Mouse (Mus musculus) midbrain, embryonic 16.5 days (tissue): ENCODE results near the gene Olfr214. TPM values are rescaled to one million over a fixed set of nuclear protein-coding genes. Genes with fewer than 3 reads are reported as not detected.
"Not testable (repeated sequence)": the region's sequence is repeated elsewhere in the genome, so short reads cannot be mapped to it uniquely, and the experiment has no call there.

Experiments
- ATAC-seq: fragments of 200-750 bp; cut with Nextera tagmentation; 2 replicates; pipeline ENCODE4 v1.8.0; 2017; ENCODE audit warnings: moderate TSS enrichment
- H3K27ac ChIP-seq: fragments of 300-500 bp; sonication (generic); 2 replicates; pipeline ENCODE4 v1.5.1; 2014; ENCODE audit warnings: mild to moderate bottlenecking, low read length, mixed read lengths
- H3K27me3 ChIP-seq: fragments of 300-500 bp; sonication (generic); 2 replicates; pipeline ENCODE4 v1.6.1; 2014; ENCODE audit warnings: low read depth, low read length, mixed read lengths; ENCODE audit not compliant: control insufficient read depth, insufficient read depth
- H3K36me3 ChIP-seq: fragments of 300-500 bp; sonication (generic); 2 replicates; pipeline ENCODE4 v1.6.1; 2014; ENCODE audit warnings: mild to moderate bottlenecking, low read length, moderate library complexity, mixed read lengths; ENCODE audit not compliant: control insufficient read depth, insufficient read depth
- H3K4me1 ChIP-seq: fragments of 300-500 bp; sonication (generic); 2 replicates; pipeline ENCODE4 v1.6.1; 2014; ENCODE audit warnings: mild to moderate bottlenecking, low read length, mixed read lengths; ENCODE audit not compliant: control insufficient read depth, insufficient read depth
- H3K4me2 ChIP-seq: fragments of 300-500 bp; sonication (generic); 2 replicates; pipeline ENCODE4 v1.6.1; 2014; ENCODE audit warnings: mild to moderate bottlenecking, low read length, mixed read lengths
- H3K4me3 ChIP-seq: fragments of 300-500 bp; sonication (generic); 2 replicates; pipeline ENCODE4 v1.5.1; 2014; ENCODE audit warnings: low read depth, mild to moderate bottlenecking, low read length, moderate library complexity, mixed read lengths
- H3K9ac ChIP-seq: fragments of 300-500 bp; sonication (generic); 2 replicates; pipeline ENCODE4 v1.6.1; 2014; ENCODE audit warnings: low read depth, low read length, mixed read lengths
- H3K9me3 ChIP-seq: fragments of 300-500 bp; sonication (generic); replicated peaks from 2 replicates; pipeline ENCODE4 v1.6.1; 2014; ENCODE audit warnings: mild to moderate bottlenecking, low read length, mixed read lengths; ENCODE audit not compliant: control insufficient read depth, poor library complexity, severe bottlenecking
- WGBS: fragments of 180-500 bp; shearing (Covaris S2); extraction: QIAGEN DNeasy Blood & Tissue Kit; methylation state at CpG from one replicate; pipeline ENCODE4 v1.1.7; 2014; 5-methylcytosine and 5-hydroxymethylcytosine counted together
- polyA plus RNA-seq: library from polyadenylated mRNA; unstranded; fragments of >200 nt; fragmentation: Nextera tagmentation; extraction: Ambion mirVana; gene quantifications from 2 replicates; pipeline ENCODE4 v1.2.1, GENCODE M21; 2015

The Olfr214 gene
- polyA plus RNA-seq, 1 experiment from 2014 or later: not detected

GRCm38 (mm10) chr6:116600969-116601368, 46.9 kb downstream of the Olfr214 start:
- not testable (repeated sequence) for ATAC-seq, H3K9me3 ChIP-seq, H3K9ac ChIP-seq, H3K36me3 ChIP-seq, H3K27me3 ChIP-seq, H3K4me2 ChIP-seq, H3K4me3 ChIP-seq, H3K27ac ChIP-seq, H3K4me1 ChIP-seq

- Histone ChIP-seq H3K27me3 (no peaks in the 10 kb centered on the region), H3K4me1 (no peaks in the 10 kb centered on the region), H3K36me3 (no peaks in the 10 kb centered on the region), H3K27ac (no peak overlapping the region), H3K9me3 (no peaks in the 10 kb centered on the region), H3K4me2 (no peak overlapping the region), H3K4me3 (no peak overlapping the region), H3K9ac (no peak overlapping the region)
- ATAC-seq: no peak
- 43% methylated on average over 4 of the region's 4 CpGs for WGBS
These were observed 53.2 kb downstream of the Olfr214 start for GRCm38 (mm10) chr6:116607230-116607629.

Other genes starting within 250 kb of the Olfr214 start
- 66.9 and 67.8 TPM in 2 replicates for gene March8, start 216.2 kb upstream of the Olfr214 start, polyA plus RNA-seq
- gene Alox5, start 93.1 kb upstream of the Olfr214 start, polyA plus RNA-seq: 0.73 and 1.0 TPM in 2 replicates
- not detected in 2 replicates for gene Olfr211, start 65.1 kb upstream of the Olfr214 start, polyA plus RNA-seq
- gene Olfr212, start 47.7 kb upstream of the Olfr214 start, polyA plus RNA-seq: not detected in 2 replicates
- gene Olfr213, start 15.8 kb upstream of the Olfr214 start, polyA plus RNA-seq: not detected in 2 replicates
- gene Gm5580, start 3.1 kb upstream of the Olfr214 start, polyA plus RNA-seq: 0.36 TPM in 2 replicates
- not detected in 2 replicates for gene Olfr215, start 30.0 kb downstream of the Olfr214 start, polyA plus RNA-seq
- 135 and 158 TPM in 2 replicates for gene Zfp422, start 74.8 kb downstream of the Olfr214 start, polyA plus RNA-seq
- 8.4 and 10.8 TPM in 2 replicates for gene Depp1, start 96.4 kb downstream of the Olfr214 start, polyA plus RNA-seq
- gene Rassf4, start 119.7 kb downstream of the Olfr214 start, polyA plus RNA-seq: 8.3 and 8.7 TPM in 2 replicates
- 0.42 and 0.75 TPM in 2 replicates for gene Tmem72, start 162.7 kb downstream of the Olfr214 start, polyA plus RNA-seq